Comparison of ENCODE assay signal across 9 mouse cellular contexts in the genomic region with DNA sequence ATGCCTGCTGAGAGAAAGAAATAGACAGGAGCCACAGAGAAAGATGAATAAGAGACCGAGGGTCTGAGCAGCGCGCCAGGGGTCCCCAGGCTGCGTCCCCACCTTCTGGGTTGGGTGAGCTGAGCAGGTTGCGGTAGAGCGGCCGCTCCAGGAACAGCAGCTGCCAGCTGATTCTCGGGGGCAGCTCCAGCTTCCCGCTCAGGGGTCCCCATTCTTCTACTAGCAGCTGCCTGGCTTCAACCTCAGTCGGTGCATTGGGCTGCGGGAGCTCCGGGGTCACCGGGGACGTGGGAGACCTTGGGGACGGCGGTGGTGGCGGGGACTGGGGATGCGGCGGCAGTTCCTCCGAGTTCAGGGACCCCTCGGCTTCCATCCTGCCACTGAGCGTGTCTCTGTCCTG. TPM values are rescaled to one million over a fixed set of nuclear protein-coding genes. Genes with fewer than 3 reads are reported as not detected.
DNase-seq lines count a peak whose midpoint lies in the region; ATAC-seq lines count a peak whose summit lies in the region.
"Had no signal": no experiment of that assay in that cellular context is flagged by ENCODE, and none has a peak within 500 bp of the region (broad histone marks: within the 10 kb centered on the region; RNA-seq: fewer than 3 reads in every experiment).

No protein-coding gene starts in this region.

- intact Hi-C loops in gastrocnemius, postnatal 14 days (cut with DNase I; ENCODE audit: low total_unique reads), result loop anchor here (10.0 kb wide), 1 partner anchor 62 kb away; no protein-coding TSS in a partner anchor

- no peak overlapping the region for H3K27ac ChIP-seq in heart, embryonic 11.5 days (ENCODE audit: low read depth, low read length)
- no peak overlapping the region for H3K27ac ChIP-seq in liver, embryonic 15.5 days (replicated peaks)

- H3K36me3 ChIP-seq in heart, embryonic 11.5 days (ENCODE audit: control insufficient read depth, insufficient read depth, low read length), result no peaks in the 10 kb centered on the region
- H3K36me3 ChIP-seq in liver, embryonic 15.5 days (replicated peaks), result no peaks in the 10 kb centered on the region

- H3K4me2 ChIP-seq in heart, embryonic 11.5 days, result peak overlapping the region; percentile 54
- peak overlapping the region; percentile 38 for H3K4me2 ChIP-seq in liver, embryonic 15.5 days

- H3K4me3 ChIP-seq in heart, embryonic 11.5 days (ENCODE audit: low read depth, low read length), result peak overlapping the region; percentile 31
- 0 out of 2 replicates have a peak overlapping the region, but pooled peaks have one; percentile 8 for H3K4me3 ChIP-seq in liver, embryonic 15.5 days (replicated peaks)

- no peaks in the 10 kb centered on the region for H3K9me3 ChIP-seq in heart, embryonic 11.5 days (replicated peaks; ENCODE audit: control insufficient read depth, low read length)
- no peaks in the 10 kb centered on the region for H3K9me3 ChIP-seq in liver, embryonic 15.5 days (replicated peaks)

- H3K4me1 ChIP-seq in heart, embryonic 11.5 days (ENCODE audit: control insufficient read depth, insufficient read depth, low read length), result peaks cover 9% of the 10 kb centered on the region; the same call in 1 of the 2 replicates
- H3K4me1 ChIP-seq in liver, embryonic 15.5 days (replicated peaks), result peaks cover 17% of the 10 kb centered on the region; the same call in 1 of the 2 replicates

- DNase-seq in heart, adult 18-20 months, result no peak
- peak; percentile 64 for DNase-seq in thymus, postnatal 4 days
- DNase-seq in thymus, postnatal 25 days, result no peak
- no peak for DNase-seq in gastrocnemius, postnatal 14 days
- DNase-seq: gastrocnemius, postnatal 10 days had no signal

- WGBS in heart, embryonic 11.5 days (ENCODE audit: insufficient replicate concordance), result 2% methylated on average over 18 of the region's 22 CpGs
- WGBS in liver, embryonic 15.5 days (ENCODE audit: insufficient replicate concordance), result 2% methylated on average over 22 of the region's 22 CpGs

- H3K27me3 ChIP-seq in heart, embryonic 11.5 days (ENCODE audit: control insufficient read depth, insufficient read depth, low read length), result peaks cover 46% of the 10 kb centered on the region
- peaks cover 61% of the 10 kb centered on the region for H3K27me3 ChIP-seq in liver, embryonic 15.5 days

- no peak overlapping the region; the same call in 1 of the 2 replicates for H3K9ac ChIP-seq in heart, embryonic 11.5 days (ENCODE audit: low read depth, low read length)
- no peak overlapping the region for H3K9ac ChIP-seq in liver, embryonic 15.5 days

- no peak for ATAC-seq in heart, embryonic 11.5 days (replicated peaks; ENCODE audit: insufficient number of reproducible peaks, low FRiP score, low TSS enrichment)
- no peak for ATAC-seq in liver, embryonic 15.5 days (ENCODE audit: insufficient read depth)
- ATAC-seq in CD4-positive, CD25-positive, alpha-beta regulatory T cell, adult 4 months, result no peak
- no peak for ATAC-seq in cerebellum, adult (ENCODE audit: insufficient number of reproducible peaks, low FRiP score, low TSS enrichment)

RNA-seq across cellular contexts. Expression of gene Nccrp1, which starts 0.4 kb away (rescaled TPM):
- polyA plus RNA-seq in heart, embryonic 11.5 days (2014; fragmentation: Nextera tagmentation; extraction: Ambion mirVana), result not detected in 2 replicates
- not detected for total RNA-seq in heart, adult 18-20 months (2021)
- polyA plus RNA-seq in liver, embryonic 15.5 days (2015; fragmentation: Nextera tagmentation; extraction: Ambion mirVana), result not detected in 2 replicates
- polyA plus RNA-seq in CD4-positive, CD25-positive, alpha-beta regulatory T cell, adult 4 months (2017; shearing (Covaris generic)), result not detected
- total RNA-seq in gastrocnemius, postnatal 14 days (2021), result not detected
- total RNA-seq: gastrocnemius, postnatal 10 days had no signal

RNA-seq across cellular contexts. Expression of gene Sycn, which starts 6.0 kb away (rescaled TPM):
- polyA plus RNA-seq in heart, embryonic 11.5 days (2014; fragmentation: Nextera tagmentation; extraction: Ambion mirVana), result not detected in 2 replicates
- total RNA-seq in heart, adult 18-20 months (2021), result not detected
- 0.68 TPM in 1 of 2 replicates, not detected in the other for polyA plus RNA-seq in liver, embryonic 15.5 days (2015; fragmentation: Nextera tagmentation; extraction: Ambion mirVana)
- polyA plus RNA-seq in CD4-positive, CD25-positive, alpha-beta regulatory T cell, adult 4 months (2017; shearing (Covaris generic)), result not detected
- total RNA-seq in gastrocnemius, postnatal 14 days (2021), result not detected
- total RNA-seq: gastrocnemius, postnatal 10 days had no signal

RNA-seq across cellular contexts. Expression of gene Ifnl3, which starts 24.0 kb away (rescaled TPM):
- not detected in 2 replicates for polyA plus RNA-seq in heart, embryonic 11.5 days (2014; fragmentation: Nextera tagmentation; extraction: Ambion mirVana)
- total RNA-seq in heart, adult 18-20 months (2021), result not detected
- polyA plus RNA-seq in liver, embryonic 15.5 days (2015; fragmentation: Nextera tagmentation; extraction: Ambion mirVana), result not detected in 2 replicates
- polyA plus RNA-seq in CD4-positive, CD25-positive, alpha-beta regulatory T cell, adult 4 months (2017; shearing (Covaris generic)), result not detected
- total RNA-seq in gastrocnemius, postnatal 14 days (2021), result not detected
- total RNA-seq: gastrocnemius, postnatal 10 days had no signal

RNA-seq across cellular contexts. Expression of gene Ifnl2, which starts 36.4 kb away (rescaled TPM):
- polyA plus RNA-seq in heart, embryonic 11.5 days (2014; fragmentation: Nextera tagmentation; extraction: Ambion mirVana), result not detected in 2 replicates
- not detected for total RNA-seq in heart, adult 18-20 months (2021)
- not detected in 2 replicates for polyA plus RNA-seq in liver, embryonic 15.5 days (2015; fragmentation: Nextera tagmentation; extraction: Ambion mirVana)
- not detected for polyA plus RNA-seq in CD4-positive, CD25-positive, alpha-beta regulatory T cell, adult 4 months (2017; shearing (Covaris generic))
- not detected for total RNA-seq in gastrocnemius, postnatal 14 days (2021)
- total RNA-seq: gastrocnemius, postnatal 10 days had no signal

RNA-seq across cellular contexts. Expression of gene Samd4b, which starts 51.3 kb away (rescaled TPM):
- 22.2 and 22.8 TPM in 2 replicates for polyA plus RNA-seq in heart, embryonic 11.5 days (2014; fragmentation: Nextera tagmentation; extraction: Ambion mirVana)
- total RNA-seq in heart, adult 18-20 months (2021), result 10 to 100 TPM; 19.6 to 22.1 TPM
- 5.6 and 6.6 TPM in 2 replicates for polyA plus RNA-seq in liver, embryonic 15.5 days (2015; fragmentation: Nextera tagmentation; extraction: Ambion mirVana)
- 1 to 10 TPM; 7.4 to 7.5 TPM for polyA plus RNA-seq in CD4-positive, CD25-positive, alpha-beta regulatory T cell, adult 4 months (2017; shearing (Covaris generic))
- 10 to 100 TPM; 15.7 to 18.5 TPM for total RNA-seq in gastrocnemius, postnatal 14 days (2021)
